8 mouse cellular contexts compared by ENCODE assay signal in the genomic region with DNA sequence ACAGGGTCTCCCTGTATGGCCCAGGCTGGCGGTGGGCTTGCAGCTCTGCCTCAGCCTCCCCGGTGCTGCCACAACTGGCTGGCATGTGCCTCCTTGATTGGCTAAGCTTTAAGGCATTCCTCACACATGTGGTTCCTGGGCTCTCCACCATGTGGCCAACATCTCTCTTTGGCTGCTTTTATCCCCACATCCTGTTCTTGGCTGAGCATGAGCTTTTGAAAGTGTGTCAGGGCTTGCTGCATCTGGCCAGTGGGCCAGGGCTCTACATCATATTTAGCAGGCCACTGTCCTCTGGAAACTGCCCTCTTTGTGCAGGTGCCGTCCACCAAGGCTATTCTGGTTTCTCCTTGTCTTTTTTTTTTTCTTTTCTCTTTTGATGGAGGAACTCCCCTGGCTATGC. TPM values are rescaled to one million over a fixed set of nuclear protein-coding genes. Genes with fewer than 3 reads are reported as not detected.
A peak's percentile ranks its signal among the peaks of the same experiment; 100 is the strongest.
DNase-seq lines count a peak whose midpoint lies in the region; ATAC-seq lines count a peak whose summit lies in the region.

No protein-coding gene starts in this region.

- H3K4me3 ChIP-seq in kidney, embryonic 16.5 days (ENCODE audit: low read length), result no peak overlapping the region; the same call in 1 of the 2 replicates
- H3K4me3 ChIP-seq in limb, embryonic 13.5 days, result peak overlapping the region; percentile 97

- no peak for DNase-seq in kidney, postnatal 25 days
- peak; percentile 44 for DNase-seq in ZHBTc4 (ENCODE audit: low read depth, low spot score)
- DNase-seq in natural killer cell, adult 2 months (ENCODE audit: low spot score in 2 of 2), result peak; percentile 26 to 41
- DNase-seq in retina, embryonic 14.5 days (ENCODE audit: low spot score), result no peak
- DNase-seq in urinary bladder, postnatal 36 days (ENCODE audit: low spot score in 2 of 2), result no peak

- no peak for ATAC-seq in kidney, embryonic 16.5 days (ENCODE audit: low FRiP score, low TSS enrichment)
- ATAC-seq in granulocyte monocyte progenitor cell, adult 5-6 weeks (replicated peaks; ENCODE audit: poor library complexity, severe bottlenecking), result peak; percentile 64
- no peak for ATAC-seq in limb, embryonic 13.5 days (ENCODE audit: low FRiP score, low read depth)

- H3K27ac ChIP-seq in kidney, embryonic 16.5 days (ENCODE audit: low read length), result no peak overlapping the region
- no peak overlapping the region for H3K27ac ChIP-seq in limb, embryonic 13.5 days

- H3K4me2 ChIP-seq in kidney, embryonic 16.5 days (replicated peaks; ENCODE audit: low read depth, low read length), result peak overlapping the region; percentile 99
- peak overlapping the region; percentile 99 for H3K4me2 ChIP-seq in limb, embryonic 13.5 days (replicated peaks)

- H3K9ac ChIP-seq in kidney, embryonic 16.5 days (replicated peaks; ENCODE audit: low read length), result peak overlapping the region; percentile 94; the same call in 1 of the 2 replicates
- peak overlapping the region; percentile 94 for H3K9ac ChIP-seq in limb, embryonic 13.5 days

- 59% methylated on average over 3 of the region's 3 CpGs for WGBS in kidney, embryonic 16.5 days
- WGBS in limb, embryonic 13.5 days, result 47% methylated on average over 3 of the region's 3 CpGs

- no peaks in the 10 kb centered on the region for H3K27me3 ChIP-seq in kidney, embryonic 16.5 days (ENCODE audit: insufficient read depth, low read length)
- no peaks in the 10 kb centered on the region for H3K27me3 ChIP-seq in limb, embryonic 13.5 days

- H3K36me3 ChIP-seq in kidney, embryonic 16.5 days (ENCODE audit: insufficient read depth, low read length), result peaks cover 17% of the 10 kb centered on the region; the same call in 1 of the 2 replicates
- H3K36me3 ChIP-seq in limb, embryonic 13.5 days, result peaks cover 21% of the 10 kb centered on the region

- no peaks in the 10 kb centered on the region for H3K9me3 ChIP-seq in kidney, embryonic 16.5 days (ENCODE audit: low read length)
- no peaks in the 10 kb centered on the region for H3K9me3 ChIP-seq in limb, embryonic 13.5 days

- peaks cover 22% of the 10 kb centered on the region for H3K4me1 ChIP-seq in kidney, embryonic 16.5 days (ENCODE audit: insufficient read depth, low read length)
- peaks cover 35% of the 10 kb centered on the region for H3K4me1 ChIP-seq in limb, embryonic 13.5 days

RNA-seq across cellular contexts. Expression of a gene that starts 1.2 kb away (rescaled TPM):
- polyA plus RNA-seq in kidney, embryonic 16.5 days (2015; fragmentation: Nextera tagmentation; extraction: Ambion mirVana), result 52.6 and 54.0 TPM in 2 replicates
- total RNA-seq in granulocyte monocyte progenitor cell, adult 5-6 weeks (2014; fragmentation: Nextera tagmentation), result 15.2 and 20.9 TPM in 2 replicates
- 12.2 and 14.1 TPM in 2 replicates for total RNA-seq in granulocyte monocyte progenitor cell, adult 5-6 weeks (2017)
- 49.0 and 54.1 TPM in 2 replicates for polyA plus RNA-seq in limb, embryonic 13.5 days (2015; fragmentation: Nextera tagmentation; extraction: Ambion mirVana)

RNA-seq across cellular contexts. Expression of a gene that starts 1.3 kb away (rescaled TPM):
- polyA plus RNA-seq in kidney, embryonic 16.5 days (2015; fragmentation: Nextera tagmentation; extraction: Ambion mirVana), result 248 and 262 TPM in 2 replicates
- total RNA-seq in granulocyte monocyte progenitor cell, adult 5-6 weeks (2014; fragmentation: Nextera tagmentation), result 207 and 210 TPM in 2 replicates
- total RNA-seq in granulocyte monocyte progenitor cell, adult 5-6 weeks (2017), result 378 and 439 TPM in 2 replicates
- 310 and 314 TPM in 2 replicates for polyA plus RNA-seq in limb, embryonic 13.5 days (2015; fragmentation: Nextera tagmentation; extraction: Ambion mirVana)

RNA-seq across cellular contexts. Expression of a gene that starts 12.4 kb away (rescaled TPM):
- polyA plus RNA-seq in kidney, embryonic 16.5 days (2015; fragmentation: Nextera tagmentation; extraction: Ambion mirVana), result 0.66 and 0.71 TPM in 2 replicates
- 0.21 TPM in 1 of 2 replicates, not detected in the other for total RNA-seq in granulocyte monocyte progenitor cell, adult 5-6 weeks (2014; fragmentation: Nextera tagmentation)
- total RNA-seq in granulocyte monocyte progenitor cell, adult 5-6 weeks (2017), result 0.15 TPM in 1 of 2 replicates, not detected in the other
- 0.92 and 1.3 TPM in 2 replicates for polyA plus RNA-seq in limb, embryonic 13.5 days (2015; fragmentation: Nextera tagmentation; extraction: Ambion mirVana)

RNA-seq across cellular contexts. Expression of a gene that starts 15.4 kb away (rescaled TPM):
- polyA plus RNA-seq in kidney, embryonic 16.5 days (2015; fragmentation: Nextera tagmentation; extraction: Ambion mirVana), result 0.08 TPM in 1 of 2 replicates, not detected in the other
- not detected in 2 replicates for total RNA-seq in granulocyte monocyte progenitor cell, adult 5-6 weeks (2014; fragmentation: Nextera tagmentation)
- not detected in 2 replicates for total RNA-seq in granulocyte monocyte progenitor cell, adult 5-6 weeks (2017)
- 0.06 and 0.08 TPM in 2 replicates for polyA plus RNA-seq in limb, embryonic 13.5 days (2015; fragmentation: Nextera tagmentation; extraction: Ambion mirVana)

RNA-seq across cellular contexts. Expression of a gene that starts 29.8 kb away (rescaled TPM):
- 1,744 and 2,086 TPM in 2 replicates for polyA plus RNA-seq in kidney, embryonic 16.5 days (2015; fragmentation: Nextera tagmentation; extraction: Ambion mirVana)
- total RNA-seq in granulocyte monocyte progenitor cell, adult 5-6 weeks (2014; fragmentation: Nextera tagmentation), result 1,332 and 1,363 TPM in 2 replicates
- total RNA-seq in granulocyte monocyte progenitor cell, adult 5-6 weeks (2017), result 324 and 374 TPM in 2 replicates
- polyA plus RNA-seq in limb, embryonic 13.5 days (2015; fragmentation: Nextera tagmentation; extraction: Ambion mirVana), result 1,885 and 1,910 TPM in 2 replicates

Comparison
In these comparisons a context has a peak if more than half of its experiments do, and no peak if none do; other contexts are left out.
1. DNase-seq: peak in ZHBTc4 (single experiment) and natural killer cell, adult 2 months (2 of 2); none in kidney, postnatal 25 days (0 of 2), retina, embryonic 14.5 days (single experiment) and urinary bladder, postnatal 36 days (0 of 2).